Mouse (Mus musculus) left cerebral cortex, postnatal 14 days (tissue): Measurements from ENCODE around the gene Haus2. TPM values are rescaled to one million over a fixed set of nuclear protein-coding genes. Genes with fewer than 3 reads are reported as not detected.

ENCODE experiments used
- DNase-seq, 2 experiments: peaks; one replicate each; pipeline ENCODE4 v3.0.0; 2021 to 2022; ENCODE audit warnings: low spot score in 2 of 2, mixed read lengths in 1 of 2
- intact Hi-C: fragments of 180-260 bp; cut with DNase I; formaldehyde crosslinking; loops from one replicate; pipeline ENCODE4 v1.15.1; 2025
- total RNA-seq, 2 experiments: library from RNA; stranded (reverse); gene quantifications; 2 replicates each; pipeline ENCODE4 v1.2.3; 2021

Haus2 gene
- total RNA-seq, 2 experiments from 2014 or later = 16.3 to 17.1 TPM

DNA sequence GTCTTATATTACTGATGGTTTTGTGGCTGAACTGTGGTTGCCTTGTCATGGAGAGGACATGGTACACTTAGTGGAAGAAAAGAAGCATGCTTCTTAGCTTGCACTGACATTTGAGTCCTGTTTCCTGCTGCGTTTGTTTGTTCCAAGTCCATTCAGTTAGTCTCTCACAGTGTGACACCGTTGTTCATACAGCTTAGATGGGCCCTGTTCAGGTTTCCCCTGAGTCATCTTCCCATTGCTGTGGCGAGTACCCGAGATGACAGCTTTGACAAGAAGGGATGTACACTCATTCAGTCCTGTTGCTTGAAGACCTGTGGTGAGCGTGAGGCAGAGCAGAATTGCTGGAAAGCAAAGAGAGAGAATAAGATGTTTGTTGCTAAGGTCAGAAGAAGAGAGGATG is 49.3 kb downstream of the Haus2 start:
- DNase-seq = no peak
- intact Hi-C loops = no loop called here

DNA sequence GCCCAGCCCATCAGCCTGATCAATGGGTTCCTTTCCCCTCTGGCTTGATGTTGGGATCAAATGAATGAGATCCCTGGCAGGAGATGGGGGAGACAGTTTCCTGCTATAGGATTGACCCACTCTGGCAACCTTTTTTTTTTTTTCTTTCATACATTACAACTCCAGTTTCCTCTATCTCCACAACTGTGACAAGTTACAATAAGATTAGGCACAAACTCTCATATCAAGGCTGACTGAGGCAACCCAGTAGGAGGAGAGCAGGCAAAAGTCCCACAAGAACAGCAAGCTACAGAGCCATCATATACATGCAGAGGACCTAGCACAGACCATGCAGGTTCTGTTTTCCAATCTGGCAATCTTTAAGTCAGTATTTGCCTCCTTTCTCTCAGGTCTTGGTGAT is 50.1 kb downstream of the Haus2 start:
- no peak for DNase-seq
- intact Hi-C loops = no loop called here

DNA sequence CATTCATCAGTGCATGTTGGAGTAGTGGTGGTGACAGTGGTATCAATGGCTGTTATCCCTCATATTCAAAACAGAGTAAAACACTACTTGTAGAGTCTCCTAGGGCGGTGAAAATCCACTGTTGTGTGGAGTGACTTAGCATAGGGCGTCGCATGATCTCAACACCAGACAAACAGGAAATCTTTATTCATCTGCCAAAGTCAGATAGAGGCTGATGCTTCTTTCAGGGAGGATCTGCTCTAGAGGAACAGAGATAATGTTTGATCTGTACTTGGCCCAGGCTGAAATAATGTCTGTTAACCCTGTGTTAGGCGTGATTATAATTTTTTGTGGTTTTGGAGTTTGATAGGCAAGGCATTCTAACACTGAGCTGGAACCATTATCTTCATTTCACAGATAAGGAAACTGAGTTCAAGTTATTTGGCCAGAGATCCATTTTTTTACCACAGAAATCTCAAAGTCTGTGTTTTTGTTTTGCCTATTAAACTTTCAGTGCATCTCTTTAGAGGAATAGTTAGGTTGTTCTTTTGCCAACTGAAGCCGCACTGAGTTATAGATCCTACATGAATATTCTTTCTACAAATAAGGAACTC is 51.4 kb downstream of the Haus2 start:
- intact Hi-C loops = loop anchor here (10.0 kb wide), 1 partner anchor 126 kb away; no protein-coding TSS in a partner anchor

DNA sequence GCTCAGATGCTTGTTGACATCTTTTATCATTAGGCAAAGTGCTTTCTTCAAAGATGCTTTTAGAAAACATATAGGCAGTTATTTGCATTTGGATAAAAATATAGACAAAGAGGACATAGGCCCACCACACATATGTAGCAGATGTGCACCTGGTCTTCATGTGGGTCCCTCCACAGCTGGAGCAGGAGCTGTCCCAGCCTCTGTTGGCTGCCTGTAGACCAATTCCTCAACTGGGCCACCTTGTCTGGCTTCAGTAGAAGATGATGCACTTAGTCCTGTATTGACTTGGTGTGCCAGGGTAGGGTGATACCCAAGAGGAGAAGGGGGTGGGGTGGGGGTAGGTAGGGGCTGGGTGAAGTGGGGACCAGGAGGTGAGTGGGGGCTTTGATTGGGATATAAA is 53.6 kb downstream of the Haus2 start:
- intact Hi-C loops = loop anchor here (10.0 kb wide), 1 partner anchor 128 kb away; no protein-coding TSS in a partner anchor
- no peak for DNase-seq

More for the DNA sequence above, 51.4 kb downstream of the Haus2 start:
- no peak for DNase-seq

DNA sequence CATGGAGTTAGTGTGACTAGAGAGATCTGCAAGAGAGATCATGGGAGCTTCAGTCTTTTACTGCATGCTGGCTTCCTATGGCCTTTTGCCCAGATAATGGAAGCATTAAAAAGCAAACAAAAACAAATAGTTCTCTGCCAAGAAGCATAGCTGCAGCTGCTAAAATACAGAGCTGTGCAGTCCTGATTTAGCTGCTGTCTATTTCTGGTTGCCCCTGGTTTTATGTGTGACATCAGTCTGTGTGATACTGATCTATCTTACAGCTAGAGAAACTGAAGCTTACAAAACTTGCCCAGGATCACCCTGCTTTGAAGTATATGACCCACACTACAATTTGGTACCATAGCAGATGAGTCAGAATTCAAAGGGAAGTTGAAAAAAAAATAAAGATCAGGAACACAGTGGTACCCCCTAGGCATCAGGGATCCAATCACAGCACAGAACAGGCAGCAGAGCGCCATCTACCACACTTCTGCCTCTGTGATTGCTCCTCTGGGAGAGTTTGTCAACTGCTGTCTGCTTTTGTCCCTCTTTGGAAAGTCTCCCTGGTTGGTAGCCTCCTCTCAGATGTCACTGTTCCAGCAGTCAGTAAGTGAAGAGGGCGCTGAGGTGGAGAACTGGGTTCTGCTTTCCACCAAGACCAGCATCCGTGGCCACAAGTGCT is 54.4 kb downstream of the Haus2 start:
- intact Hi-C loops = loop anchor here (10.0 kb wide), 1 partner anchor 129 kb away; no protein-coding TSS in a partner anchor
- peak in 1 of 2 experiments; percentile 12 for DNase-seq

DNA sequence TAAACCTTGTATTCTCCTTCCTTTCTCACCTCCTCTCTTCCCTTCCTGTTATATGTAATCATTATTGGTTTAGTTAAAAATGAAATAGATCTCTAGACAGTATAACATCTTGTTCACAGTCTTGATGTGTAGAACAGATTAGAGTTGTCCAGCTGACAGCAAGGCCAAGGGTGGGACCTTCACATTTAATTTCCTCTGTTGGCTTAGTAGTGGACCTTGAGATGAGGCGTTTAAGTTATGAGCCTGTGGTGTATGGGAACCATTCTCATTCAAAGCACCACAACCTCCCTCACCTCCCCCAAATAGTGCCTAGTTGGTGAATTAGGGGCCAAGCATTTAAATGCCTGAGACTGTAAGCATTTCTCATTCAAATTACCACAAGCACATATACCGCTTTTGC is 58.3 kb downstream of the Haus2 start:
- no peak for DNase-seq
- intact Hi-C loops = loop anchor here (10.0 kb wide), 1 partner anchor 133 kb away; no protein-coding TSS in a partner anchor

DNA sequence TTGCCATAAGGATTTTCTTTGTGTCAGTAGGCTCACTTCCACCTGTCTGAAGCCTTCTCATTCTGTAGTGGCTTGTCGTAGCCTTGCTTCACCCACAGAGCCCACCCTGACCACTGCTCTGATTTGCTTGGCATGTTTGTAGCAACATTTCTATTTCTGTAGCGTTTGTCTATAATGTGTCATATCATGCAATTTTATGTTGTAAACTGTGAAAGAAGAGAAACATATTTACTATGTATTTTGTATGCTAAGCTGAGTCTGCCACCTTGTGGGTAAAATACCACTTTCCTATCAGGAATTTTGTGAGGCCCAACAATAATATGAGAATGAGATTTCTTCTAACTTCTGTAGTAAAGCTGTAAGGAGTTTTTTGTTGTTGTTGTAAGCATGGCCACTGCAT is 61.1 kb downstream of the Haus2 start:
- DNase-seq = peak in 1 of 2 experiments; percentile 14
- intact Hi-C loops = loop anchor here (2.0 to 5.0 kb wide), 2 partner anchors 61 to 193 kb away; partner anchors contain the start of genes Haus2 and Lrrc57

Other genes with a start within 250 kb of the Haus2 start
- 10 to 100 TPM; 12.6 to 17.4 TPM for gene Ganc, start 205.5 kb upstream of the Haus2 start, total RNA-seq
- gene Tmem87a, start 205.3 kb upstream of the Haus2 start, total RNA-seq = 10 to 100 TPM; 34.9 to 39.2 TPM
- gene Capn3, start 153.4 kb upstream of the Haus2 start, total RNA-seq = 1 to 10 TPM; 4.1 to 5.7 TPM
- 100 to 1,000 TPM; 101 to 105 TPM for gene Zfp106, start 45.5 kb upstream of the Haus2 start, total RNA-seq
- gene Snap23, start 41.7 kb upstream of the Haus2 start, total RNA-seq = 10 to 100 TPM; 16.8 to 18.5 TPM
- gene Lrrc57, start 137 bp downstream of the Haus2 start, total RNA-seq = 10 to 100 TPM; 31.7 to 34.5 TPM
- gene Stard9, start 19.7 kb downstream of the Haus2 start, total RNA-seq = 1 to 10 TPM; 8.5 to 8.7 TPM
- 10 to 100 TPM; 18.7 to 25.7 TPM for gene Cdan1, start 240.7 kb downstream of the Haus2 start, total RNA-seq
- 10 to 100 TPM; 67.2 to 70.6 TPM for gene Ttbk2, start 241.2 kb downstream of the Haus2 start, total RNA-seq